Mouse (Mus musculus): ENCODE results near the gene Syf2.
"Not testable (repeated sequence)": the region's sequence is repeated elsewhere in the genome, so short reads cannot be mapped to it uniquely, and the experiment has no call there.

Gene Syf2

DNA sequence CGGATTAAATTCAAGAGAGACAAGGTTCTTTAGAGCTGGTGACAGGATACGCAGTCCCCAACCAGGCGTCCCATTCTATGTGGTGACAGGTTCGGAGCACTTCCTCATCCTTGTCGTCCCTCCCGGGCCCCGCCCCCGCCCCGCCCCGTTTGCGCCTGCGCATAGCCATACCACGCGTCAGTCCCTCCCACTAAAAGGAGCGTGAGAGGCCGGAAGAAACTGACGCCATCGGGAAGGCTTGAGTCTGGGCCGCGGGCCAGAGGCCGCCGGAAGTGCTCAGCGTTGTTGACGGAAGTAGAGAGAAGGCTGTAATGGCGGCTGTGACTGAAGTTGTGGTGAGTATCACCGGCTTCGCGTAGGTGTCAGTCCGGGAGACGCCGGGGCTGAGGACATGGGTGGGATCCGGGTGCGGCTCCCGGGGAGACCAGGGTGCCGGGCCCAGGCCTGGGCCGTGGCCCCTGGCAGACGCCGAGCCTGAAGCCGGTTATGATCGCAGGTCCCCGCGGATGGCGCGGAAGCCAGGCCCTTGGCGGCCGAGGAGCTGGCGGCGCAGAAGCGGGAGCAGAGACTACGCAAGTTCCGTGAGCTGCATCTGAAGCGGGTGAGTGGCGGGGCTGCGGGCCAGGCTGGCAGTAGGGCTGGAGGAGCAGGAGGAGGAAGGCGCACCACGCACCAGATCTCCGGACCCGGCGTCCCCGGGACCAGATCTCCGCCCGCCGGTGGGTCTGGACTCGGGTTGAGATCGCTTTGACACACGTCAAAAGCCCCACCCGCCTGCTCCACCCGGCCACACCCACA, at the start of gene Syf2:
Gene Syf2, plus strand, starts transcription at position 215 of the 798 bp plus-strand sequence.
- peak; percentile 93 to 95 for DNase-seq (ENCODE audit: low spot score in 2 of 2)

DNA sequence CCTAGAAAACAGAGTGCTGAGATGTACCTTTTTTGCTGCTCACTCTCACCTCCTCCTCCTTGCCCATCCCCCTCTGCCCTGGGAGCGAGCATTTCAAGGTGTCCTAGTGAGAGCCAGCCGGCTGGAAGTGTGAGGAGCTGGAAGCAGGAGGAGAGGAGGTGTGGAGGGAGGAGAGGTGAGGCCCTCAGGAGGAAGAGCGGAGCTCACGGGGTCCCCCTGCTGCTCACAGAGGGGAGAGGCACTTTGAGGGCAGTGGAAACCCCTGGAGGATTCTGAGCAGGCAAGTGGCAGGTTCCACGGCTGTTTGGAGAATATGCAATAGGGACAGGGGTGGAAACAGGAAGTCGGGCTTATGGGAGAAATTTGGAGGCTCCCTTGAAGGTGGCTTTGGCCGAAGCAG, 47.4 kb upstream of the Syf2 start:
- no peak for DNase-seq (ENCODE audit: low spot score in 2 of 2)

DNA sequence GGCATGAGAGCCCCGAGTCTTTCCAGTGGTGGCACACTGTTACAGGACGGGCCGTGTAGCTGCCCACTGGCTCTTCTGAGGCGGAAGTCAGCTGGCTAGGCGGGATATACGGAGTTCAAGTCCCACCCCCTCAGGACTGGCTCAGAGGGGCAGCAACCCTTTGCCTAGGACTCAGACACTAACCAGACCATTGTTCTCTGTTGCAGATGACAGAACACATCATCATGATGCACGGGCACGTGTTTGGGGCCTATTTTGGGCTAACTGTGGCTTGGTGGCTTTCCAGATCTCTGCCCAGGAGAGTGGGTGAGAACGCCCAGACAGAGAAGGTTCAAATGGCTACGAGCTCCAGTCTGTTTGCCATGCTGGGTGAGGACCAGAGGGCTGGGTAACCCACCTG, 46.9 kb upstream of the Syf2 start:
- peak; percentile 33 to 44 for DNase-seq (ENCODE audit: low spot score in 2 of 2)

DNA sequence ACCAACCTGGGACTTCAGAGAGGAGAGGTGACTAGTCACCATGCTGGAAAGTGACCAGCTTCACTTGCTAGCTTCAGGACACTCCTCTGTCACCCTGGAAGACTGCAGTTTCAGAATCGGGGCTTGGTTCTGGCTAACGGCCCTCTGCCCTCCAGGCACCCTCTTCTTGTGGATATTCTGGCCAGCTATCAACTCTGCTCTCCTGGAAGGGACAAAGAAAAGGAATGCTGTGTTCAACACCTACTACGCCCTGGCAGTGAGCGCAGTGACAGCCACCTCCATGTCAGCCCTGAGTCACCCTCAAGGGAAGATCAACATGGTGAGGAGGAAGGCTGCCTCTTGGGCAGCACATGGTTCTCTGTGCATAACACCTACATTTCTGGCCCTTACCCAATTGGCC, 46.3 kb upstream of the Syf2 start:
- peak in 1 of 2 experiments; percentile 16 for DNase-seq (ENCODE audit: low spot score in 2 of 2)

DNA sequence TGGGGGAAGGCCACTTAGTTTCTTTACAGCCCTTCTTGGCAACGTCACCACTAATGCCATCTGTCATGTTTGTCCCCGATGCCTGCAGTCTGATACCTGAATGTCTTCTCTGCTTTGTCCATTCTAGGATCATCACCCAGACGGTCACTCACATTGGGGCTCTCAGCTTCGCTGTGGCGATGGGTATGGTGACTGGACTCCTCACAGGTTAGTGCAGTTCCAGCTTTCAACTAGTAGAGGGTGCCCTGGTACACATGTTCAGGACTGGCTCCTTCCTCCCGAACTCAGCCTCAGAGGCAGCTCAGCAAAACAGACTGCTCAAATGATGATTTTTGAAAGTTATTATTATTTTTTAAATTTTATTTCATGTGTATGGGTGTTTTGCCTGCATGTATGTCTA, 38.6 kb upstream of the Syf2 start:
- peak in 1 of 2 experiments; percentile 48 for DNase-seq (ENCODE audit: low spot score in 2 of 2)

DNA sequence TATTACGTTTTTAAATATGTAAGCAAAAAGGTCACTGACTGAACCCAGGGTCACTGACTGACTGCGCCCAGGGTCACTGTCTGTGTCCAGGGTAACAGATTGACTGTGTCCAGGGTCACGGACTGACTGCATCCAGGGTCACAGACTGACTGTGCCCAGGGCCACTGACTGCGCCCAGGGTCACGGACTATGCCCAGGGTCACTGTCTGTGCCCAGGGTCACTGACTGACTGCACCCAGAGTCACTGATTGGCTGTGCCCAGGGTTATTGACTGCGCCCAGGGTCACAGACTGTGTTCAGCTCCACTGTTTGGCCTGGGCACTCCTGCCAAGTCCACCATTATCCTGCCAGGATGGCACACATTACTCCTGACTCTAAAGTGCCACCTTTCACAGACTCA, 33.4 kb upstream of the Syf2 start:
- DNase-seq (ENCODE audit: low spot score in 2 of 2) = no peak

DNA sequence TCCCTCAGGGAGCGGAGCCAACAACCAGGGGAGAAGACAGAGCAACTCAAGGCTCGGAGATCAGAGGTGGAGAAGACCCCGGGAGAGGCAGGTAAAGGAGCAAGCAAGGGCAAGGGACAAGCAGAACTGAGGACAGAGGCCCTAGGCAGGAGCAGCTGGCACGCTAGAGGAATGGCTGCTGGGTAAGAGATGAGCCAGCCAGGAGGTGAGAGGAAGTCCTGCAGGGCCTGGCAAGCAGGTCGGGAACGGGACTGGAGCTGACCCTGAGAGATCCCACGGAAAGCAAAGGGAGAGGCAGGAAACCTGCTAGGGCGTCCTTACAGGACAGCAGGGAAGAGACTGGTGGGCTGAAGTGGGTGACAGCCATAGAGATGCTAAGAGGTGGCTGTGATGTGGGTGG, 29.6 kb upstream of the Syf2 start:
- DNase-seq (ENCODE audit: low spot score in 2 of 2) = no peak

DNA sequence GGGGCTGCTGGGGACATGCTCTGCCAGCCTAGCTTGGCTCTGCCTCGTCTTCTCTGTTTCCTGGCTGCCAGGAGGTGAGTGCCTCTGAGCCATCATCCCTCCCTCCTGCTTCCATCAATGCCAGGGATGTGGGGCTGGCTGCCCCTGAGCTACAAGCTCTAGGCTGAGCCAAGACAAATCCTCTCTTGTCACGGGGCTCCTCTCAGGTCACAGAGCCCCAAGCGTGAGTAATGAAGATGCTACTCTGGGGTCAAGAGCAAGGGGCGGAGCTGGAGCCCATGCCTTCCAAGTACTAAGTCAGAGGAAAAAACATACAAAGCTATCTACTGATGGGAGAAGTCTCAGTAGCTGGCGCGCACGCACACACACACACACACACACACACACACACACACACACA, 27.7 kb upstream of the Syf2 start:
- DNase-seq (ENCODE audit: low spot score in 2 of 2) = no peak

DNA sequence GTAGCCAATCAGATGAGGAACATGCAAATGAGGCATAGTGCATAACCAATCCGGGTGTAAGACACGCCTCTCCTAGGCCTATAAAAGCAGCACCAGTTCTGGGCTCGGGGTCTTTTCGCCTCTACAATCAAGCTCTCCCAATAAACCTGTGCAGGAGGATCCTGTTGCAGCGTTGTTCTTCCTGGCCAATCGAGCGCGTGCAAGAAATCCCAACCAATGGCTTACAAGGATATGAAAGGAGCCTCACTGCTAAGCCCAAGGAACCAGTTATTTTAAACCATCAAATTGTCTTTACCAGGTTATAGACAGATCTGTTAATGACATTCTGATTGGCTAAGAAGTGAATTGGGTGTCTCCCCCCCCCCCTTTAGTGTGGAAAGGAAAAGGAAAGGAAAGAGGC, 19.3 kb upstream of the Syf2 start:
- DNase-seq (ENCODE audit: low spot score in 2 of 2) = not testable (repeated sequence)

DNA sequence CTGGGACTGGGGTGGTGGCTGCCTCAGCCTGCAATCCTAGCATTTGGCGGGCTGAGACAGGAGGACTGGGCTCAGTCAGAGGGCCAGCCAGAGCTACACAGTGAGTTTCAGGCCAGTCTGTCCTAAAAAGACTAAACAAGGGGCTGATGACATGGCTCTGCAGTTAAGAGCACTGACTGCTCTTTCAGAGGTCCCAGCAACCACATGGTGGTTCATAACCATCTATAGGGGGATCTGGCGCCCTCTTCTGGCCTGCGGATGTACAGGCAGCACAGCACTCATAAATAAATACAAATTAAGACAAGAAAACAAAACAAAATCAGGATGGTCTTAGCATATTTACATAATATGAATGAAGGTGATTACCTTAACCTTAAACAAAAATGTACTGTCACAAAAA, 17.3 kb upstream of the Syf2 start:
- peak in 1 of 2 experiments; percentile 56 for DNase-seq (ENCODE audit: low spot score in 2 of 2)

DNA sequence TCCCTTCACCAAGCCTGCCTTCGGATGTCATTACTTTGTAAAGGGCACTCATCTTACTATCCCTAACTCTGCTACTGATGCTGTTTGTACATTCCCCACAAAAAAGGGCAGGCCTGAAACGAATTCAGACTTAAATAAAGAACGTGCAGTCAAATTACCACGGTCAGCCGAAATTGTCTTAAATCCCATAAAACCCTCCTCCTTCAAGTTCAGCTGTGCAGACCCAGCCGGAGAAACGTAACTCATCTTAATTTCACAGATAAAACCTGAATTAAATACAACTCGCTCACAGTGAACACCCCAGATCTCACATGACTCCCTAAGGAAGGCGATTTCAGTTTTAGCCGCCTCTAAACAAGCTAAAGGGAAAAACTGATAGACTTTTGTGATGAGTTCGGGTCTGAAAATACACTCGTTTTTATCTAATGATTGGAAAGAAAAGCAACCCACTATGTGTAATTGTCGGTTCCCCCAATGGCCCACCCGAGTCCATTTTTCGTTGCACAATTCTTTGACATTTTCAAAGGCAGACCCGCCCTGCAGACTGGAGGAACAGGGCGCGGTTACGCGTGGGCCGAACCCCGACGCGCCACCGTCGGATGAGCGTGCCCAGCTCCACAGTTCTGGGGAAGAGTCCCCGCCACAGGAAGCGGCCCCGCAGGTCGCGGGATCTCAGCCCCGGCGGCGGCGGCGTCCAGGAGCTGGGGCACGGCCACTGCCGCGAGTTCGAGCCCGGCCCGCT, 16.4 kb upstream of the Syf2 start:
- DNase-seq (ENCODE audit: low spot score in 2 of 2) = no peak

DNA sequence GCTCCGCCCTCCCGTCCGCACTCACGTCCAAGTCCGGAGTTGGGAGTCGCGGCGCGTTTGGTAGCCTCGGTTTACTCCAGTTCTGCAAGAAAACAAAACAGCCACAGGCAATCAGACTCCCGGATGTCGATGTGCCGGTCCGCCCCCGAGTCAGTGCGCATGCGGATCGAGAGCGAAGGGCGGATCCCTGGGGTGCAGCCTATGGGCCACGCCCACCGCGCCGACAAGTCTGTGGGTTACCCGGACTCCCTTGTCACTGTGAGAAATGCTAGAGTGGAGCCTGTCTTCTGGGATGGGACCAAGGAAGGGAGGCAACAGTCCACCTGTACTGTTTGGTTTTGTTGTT, 15.9 kb upstream of the Syf2 start, which contains the start of gene Tmem50a:
Gene Tmem50a, minus strand, starts transcription at position 161 of the 346 bp plus-strand sequence.
- peak; percentile 94 to 95 for DNase-seq (ENCODE audit: low spot score in 2 of 2)

DNA sequence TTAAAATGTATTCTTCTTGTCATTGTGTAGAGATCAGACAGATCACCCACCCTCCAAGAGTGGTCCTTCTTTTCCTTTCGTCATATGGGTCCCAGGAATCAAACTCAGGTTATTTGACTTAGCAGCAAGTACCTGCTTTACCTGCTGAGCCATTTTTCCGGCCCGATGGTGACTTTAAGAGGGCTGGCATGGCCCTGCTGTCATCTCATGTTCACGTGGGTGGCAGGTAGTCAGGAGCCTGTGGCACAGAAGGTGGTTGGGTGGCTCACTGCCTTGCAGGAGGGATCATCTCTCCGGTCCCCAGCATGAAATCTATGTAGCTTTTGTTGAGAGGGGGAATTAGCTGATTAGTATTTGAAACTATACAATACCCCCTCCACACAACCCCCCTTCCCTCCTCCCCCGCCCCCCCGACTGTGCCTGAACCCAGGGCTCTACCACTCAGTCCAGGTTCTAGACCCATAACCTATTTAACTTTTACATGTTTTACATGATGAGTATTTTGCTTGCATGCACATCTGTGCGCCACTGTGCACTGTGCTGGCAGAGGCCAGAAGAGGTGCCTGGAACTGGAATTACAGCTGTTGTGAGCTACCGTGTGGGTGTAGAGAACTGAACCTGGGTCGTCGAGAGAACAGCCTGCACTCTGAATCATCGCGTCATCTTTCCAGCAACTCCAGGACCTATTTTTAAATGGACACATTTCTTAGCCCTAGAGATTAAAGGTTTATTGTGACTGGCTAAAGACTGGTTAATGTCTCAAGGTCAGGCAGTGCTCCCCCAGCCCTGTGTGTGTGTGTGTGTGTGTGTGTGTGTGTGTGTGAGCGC, 15.3 kb upstream of the Syf2 start:
- no peak for DNase-seq (ENCODE audit: low spot score in 2 of 2)

DNA sequence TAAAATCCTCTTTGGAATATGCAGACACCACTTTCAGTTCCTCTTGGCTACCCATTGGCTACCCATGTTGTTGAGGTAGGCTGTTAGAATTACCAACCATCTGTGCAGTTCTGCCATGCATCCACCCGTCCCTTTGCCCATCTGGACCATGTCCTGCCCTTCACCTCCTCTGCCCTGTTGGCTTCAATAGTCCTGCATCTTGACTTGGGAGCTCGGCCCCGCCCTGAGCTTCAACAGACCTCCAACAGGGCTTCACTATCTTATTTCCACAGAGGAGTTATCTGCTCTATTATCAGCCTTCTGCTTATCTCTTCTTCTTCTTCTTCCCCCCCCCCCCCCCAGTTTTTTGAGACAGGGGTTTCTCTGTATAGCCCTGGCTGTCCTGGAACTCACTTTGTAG, 13.5 kb upstream of the Syf2 start:
- no peak for DNase-seq (ENCODE audit: low spot score in 2 of 2)

DNA sequence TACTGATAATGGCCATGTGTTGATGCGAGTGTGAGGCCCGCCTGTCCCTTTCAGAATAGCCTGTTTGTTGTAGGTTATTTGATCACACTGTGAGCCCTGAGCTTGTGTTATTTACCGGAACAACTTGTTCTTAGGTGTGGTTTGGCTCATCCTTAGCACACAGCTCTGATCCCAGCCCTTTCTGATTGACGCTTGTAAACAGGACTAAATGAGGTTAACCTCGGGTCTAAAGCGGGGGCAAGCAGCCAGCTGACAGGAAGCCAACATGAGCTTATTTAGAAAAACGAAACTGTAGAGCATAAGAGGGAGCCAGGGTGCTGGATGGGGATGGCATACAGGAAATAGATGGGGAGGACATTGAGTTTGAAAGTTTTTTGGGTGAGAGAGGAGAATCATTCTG, 12.3 kb upstream of the Syf2 start:
- DNase-seq (ENCODE audit: low spot score in 2 of 2) = peak; percentile 79

DNA sequence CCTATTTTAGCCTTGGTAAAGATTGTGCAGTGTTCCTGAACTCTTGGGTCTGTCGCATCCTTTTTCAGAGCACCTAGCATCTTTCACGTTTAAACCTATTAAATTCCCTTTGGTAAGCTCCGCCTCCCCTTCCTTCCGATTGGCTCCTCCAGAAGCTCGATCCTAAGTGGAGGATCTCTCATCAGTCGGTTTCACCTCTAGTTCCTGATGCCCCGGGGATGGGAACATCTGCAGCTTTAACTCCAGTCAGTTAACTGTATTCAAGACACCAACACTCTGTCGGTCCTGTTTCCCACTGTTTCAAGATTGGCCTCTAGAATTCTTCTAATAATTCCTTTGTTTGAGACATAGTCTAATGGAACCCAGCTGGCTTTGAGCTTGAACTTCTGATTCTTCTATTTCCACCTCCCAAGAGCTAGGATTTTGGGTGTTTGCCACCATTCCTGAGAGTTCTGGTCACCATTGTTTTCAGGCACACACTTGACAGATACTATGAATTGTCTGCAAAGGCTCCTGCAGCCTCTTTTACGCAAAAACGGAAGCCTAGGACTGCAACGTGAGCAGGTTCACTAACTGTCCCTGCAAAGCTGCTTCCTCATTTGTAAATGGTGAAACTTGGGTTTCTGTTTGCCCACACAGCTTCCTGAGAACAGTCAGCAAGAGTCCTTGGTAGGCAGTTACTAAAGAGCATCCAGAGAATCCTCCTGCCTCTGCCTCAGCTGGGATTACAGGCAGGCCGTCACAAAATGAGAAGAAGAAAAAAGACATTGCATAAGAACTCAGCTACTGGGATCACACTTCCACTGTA, 10.8 kb upstream of the Syf2 start:
- peak in 1 of 2 experiments; percentile 50 for DNase-seq (ENCODE audit: low spot score in 2 of 2)

DNA sequence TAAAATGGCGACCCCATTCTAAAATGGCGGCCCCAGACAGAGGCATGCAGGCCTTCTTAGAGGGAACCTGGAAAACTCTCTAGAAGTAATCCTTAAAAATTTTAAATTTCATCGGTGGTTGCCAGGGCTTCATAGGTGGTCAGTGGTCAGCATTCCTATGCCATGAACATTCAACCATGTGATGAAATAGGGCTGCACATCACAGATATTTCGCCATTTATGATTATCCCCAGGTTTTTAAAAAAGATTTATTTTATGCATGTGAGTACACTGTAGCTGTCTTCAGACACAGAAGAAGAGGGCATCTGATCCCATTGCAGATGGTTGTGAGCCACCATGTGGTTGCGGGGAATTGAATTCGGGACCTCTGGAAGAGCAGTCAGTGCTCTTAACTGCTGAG, 10.1 kb upstream of the Syf2 start:
- no peak for DNase-seq (ENCODE audit: low spot score in 2 of 2)

DNA sequence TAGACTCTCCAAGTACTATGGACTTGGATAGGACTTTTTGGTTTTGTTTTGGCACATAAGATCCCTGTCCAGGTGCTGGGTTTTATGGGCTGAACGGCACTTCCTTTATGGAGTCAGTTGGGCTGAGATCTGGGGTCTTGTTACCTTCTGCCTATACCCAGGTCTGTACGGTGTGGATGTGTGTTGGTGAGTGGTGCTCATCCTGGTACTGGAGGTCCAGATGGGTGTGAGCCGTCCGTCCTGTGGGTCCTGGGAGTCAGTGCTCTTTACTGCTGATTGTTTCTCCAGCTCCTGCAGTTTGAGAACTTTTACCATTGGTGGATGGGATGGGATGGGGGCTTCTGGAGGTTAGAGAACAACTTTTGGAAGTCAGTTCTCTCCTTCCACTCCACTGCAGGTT, 9.0 kb upstream of the Syf2 start:
- DNase-seq (ENCODE audit: low spot score in 2 of 2) = no peak

DNA sequence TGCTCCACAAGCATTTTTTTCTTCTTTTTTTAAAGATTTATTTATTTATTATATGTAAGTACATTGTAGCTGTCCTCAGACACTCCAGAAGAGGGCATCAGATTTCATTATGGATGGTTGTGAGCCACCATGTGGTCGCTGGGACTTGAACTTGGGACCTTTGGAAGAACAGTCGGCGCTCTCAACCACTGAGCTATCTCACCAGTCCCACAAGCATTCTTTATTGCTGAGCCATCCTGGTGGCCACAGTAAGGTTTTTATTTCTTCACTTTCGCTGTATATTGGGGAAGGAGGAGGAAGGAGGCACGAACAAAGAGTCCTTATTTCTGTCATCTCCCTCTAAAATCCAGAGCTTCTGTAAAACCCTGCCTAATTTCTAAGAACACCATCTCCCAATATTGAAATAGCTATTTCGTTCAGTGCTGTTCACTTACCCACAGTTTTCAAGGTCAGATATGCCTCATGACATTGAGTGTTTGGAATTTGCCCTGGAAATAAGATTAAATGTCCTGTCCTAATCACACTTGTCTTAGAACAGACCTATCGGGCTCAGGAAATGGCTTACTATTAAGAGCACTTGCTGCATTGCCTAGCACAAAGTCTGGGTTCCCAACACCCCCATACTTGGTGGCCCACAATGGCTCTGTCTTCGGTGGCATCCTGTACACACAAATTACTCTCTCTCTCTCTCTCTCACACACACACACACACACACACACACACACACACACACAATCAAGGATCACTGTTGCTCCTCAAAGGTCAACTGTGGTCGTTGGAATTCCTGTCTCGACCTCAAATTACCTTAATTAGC, 8.4 kb upstream of the Syf2 start:
- no peak for DNase-seq (ENCODE audit: low spot score in 2 of 2)

DNA sequence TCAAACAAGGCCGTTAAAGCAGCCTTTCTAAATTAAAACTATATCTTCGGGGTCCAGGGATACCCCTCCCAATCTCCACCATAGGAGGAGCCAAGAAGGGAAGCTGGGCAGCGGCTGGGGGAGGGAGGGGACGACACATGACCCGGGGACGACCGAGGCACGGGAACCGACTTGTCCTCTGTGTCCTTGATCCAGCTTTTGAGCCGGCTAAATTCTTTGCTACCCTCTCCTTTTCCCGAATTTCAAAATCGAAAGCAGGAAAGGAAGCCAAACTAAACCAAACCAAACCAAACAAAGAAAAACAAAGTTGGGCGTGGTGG, 7.8 kb upstream of the Syf2 start:
- DNase-seq (ENCODE audit: low spot score in 2 of 2) = peak; percentile 81 to 85
